Mouse (Mus musculus) ES-E14 (cell line): ENCODE results near the gene Mettl26. TPM values are rescaled to one million over a fixed set of nuclear protein-coding genes. Genes with fewer than 3 reads are reported as not detected.

Experiments
- DNase-seq: peaks from one replicate; pipeline ENCODE4 v3.0.0-alpha.2; 2013; ENCODE audit warnings: low read depth, low spot score
- H3K27ac ChIP-seq: 2 replicates; pipeline ENCODE4 v1.5.1; 2012; ENCODE audit warnings: low read depth, mild to moderate bottlenecking, low read length, moderate library complexity, mixed read lengths; ENCODE audit not compliant: poor library complexity, insufficient read depth, severe bottlenecking
- H3K36me3 ChIP-seq: 2 replicates; pipeline ENCODE4 v1.6.1; 2012; ENCODE audit warnings: mild to moderate bottlenecking, low read length, moderate library complexity, mixed read lengths; ENCODE audit not compliant: control insufficient read depth, poor library complexity, insufficient read depth, severe bottlenecking
- H3K4me1 ChIP-seq, 2 experiments: fragments of 150-350 bp in 1 of 2; sonication (generic) in 1 of 2; 2 replicates each; pipeline ENCODE4 v1.6.1; 2012; ENCODE audit warnings: low read length in 2 of 2, mild to moderate bottlenecking in 1 of 2, mixed read lengths in 1 of 2; ENCODE audit not compliant: control insufficient read depth in 2 of 2, insufficient read depth in 2 of 2, poor library complexity in 1 of 2
- H3K4me3 ChIP-seq, 2 experiments: fragments of 150-350 bp in 1 of 2; sonication (generic) in 1 of 2; 2 replicates each; pipeline ENCODE4 v1.5.1; 2012; ENCODE audit warnings: low read length in 2 of 2, low read depth in 1 of 2, mild to moderate bottlenecking in 1 of 2, mixed read lengths in 1 of 2; ENCODE audit not compliant: insufficient read depth in 1 of 2, poor library complexity in 1 of 2, severe bottlenecking in 1 of 2
- H3K9ac ChIP-seq: 2 replicates; pipeline ENCODE4 v1.6.1; 2012; ENCODE audit warnings: low read depth, mild to moderate bottlenecking, low read length, mixed read lengths; ENCODE audit not compliant: poor library complexity, insufficient read depth, severe bottlenecking
- H3K9me3 ChIP-seq: fragments of 150-350 bp; sonication (generic); 2 replicates; pipeline ENCODE4 v1.6.1; 2012; ENCODE audit warnings: low read depth, mild to moderate bottlenecking, low read length; ENCODE audit not compliant: control insufficient read depth, insufficient read depth
- CHD2 ChIP-seq: IDR thresholded peaks from 2 replicates; pipeline ENCODE4 v1.6.1; 2014; ENCODE audit warnings: mild to moderate bottlenecking, low read depth, low read length, inconsistent platforms
- HCFC1 ChIP-seq: IDR thresholded peaks from 2 replicates; pipeline ENCODE4 v1.6.1; 2012; ENCODE audit warnings: low read length, inconsistent platforms, borderline replicate concordance; ENCODE audit not compliant: insufficient read depth
- MAFK ChIP-seq: IDR thresholded peaks from 2 replicates; pipeline ENCODE4 v1.6.1; 2014; ENCODE audit warnings: mild to moderate bottlenecking, low read depth, low read length, inconsistent platforms; ENCODE audit not compliant: insufficient read depth
- ZC3H11A ChIP-seq: IDR thresholded peaks from 2 replicates; pipeline ENCODE4 v1.6.1; 2012; ENCODE audit warnings: low read depth, mild to moderate bottlenecking, inconsistent platforms, low read length, borderline replicate concordance
- ZNF384 ChIP-seq: IDR thresholded peaks from 2 replicates; pipeline ENCODE4 v1.6.1; 2012; ENCODE audit warnings: low read depth, low read length, inconsistent platforms
- in situ Hi-C, 2 experiments: fragments of 600-800 bp; cut with MboI; formaldehyde crosslinking; loops; one replicate each; pipeline ENCODE4 v1.15.1; 2025; ENCODE audit warnings: low sequenced_read_pairs in 2 of 2, inconsistent platforms in 1 of 2; ENCODE audit not compliant: unreplicated experiment in 2 of 2
- total RNA-seq: library from RNA; depleted of rRNA; stranded (reverse); fragments of 300-350 nt; gene quantifications from 2 replicates; pipeline ENCODE4 v1.2.3, GENCODE M21; 2012

Gene Mettl26
- total RNA-seq, 1 experiment: 26.6 TPM

- H3K9ac ChIP-seq: peak overlapping the region; percentile 20; the same call in 1 of the 2 replicates
- H3K9me3 ChIP-seq: no peaks in the 10 kb centered on the region
- H3K27ac ChIP-seq: no peak overlapping the region
- H3K36me3 ChIP-seq: peaks cover 51% of the 10 kb centered on the region
- H3K4me3 ChIP-seq: peak overlapping the region; percentile 23 to 41; a peak in 3 of 4 replicates
- DNase-seq: no peak
- no peak for TF ChIP-seq ZNF384
- no peak for TF ChIP-seq HCFC1
- no peak for TF ChIP-seq CHD2
- no peak for TF ChIP-seq MAFK
- H3K4me1 ChIP-seq: peaks cover under 1 to 23% of the 10 kb centered on the region in 2 experiments; a peak in 1 of 4 replicates
- in situ Hi-C loops: no loop called here
Measured at GRCm38 (mm10) chr17:25836397-25837075, 38.3 kb upstream of the Mettl26 start.

- H3K36me3 ChIP-seq: peaks cover 51% of the 10 kb centered on the region
- TF ChIP-seq MAFK (no peak), CHD2 (no peak), HCFC1 (no peak), ZNF384 (no peak), ZC3H11A (no peak)
Measured at GRCm38 (mm10) chr17:25837076-25837410, 37.8 kb upstream of the Mettl26 start, which contains the start of gene Rhbdl1. Gene Rhbdl1, minus strand, starts transcription at chr17:25837295.

GRCm38 (mm10) chr17:25837533-25837932 lies 37.3 kb upstream of the Mettl26 start:
- no peak for TF ChIP-seq CHD2
- no peak for TF ChIP-seq ZC3H11A
- no peak for TF ChIP-seq MAFK
- TF ChIP-seq HCFC1: no peak
- no peak for TF ChIP-seq ZNF384
- Histone ChIP-seq H3K36me3 (peaks cover 56% of the 10 kb centered on the region), H3K9ac (no peak overlapping the region), H3K9me3 (no peaks in the 10 kb centered on the region), H3K4me3 (no peak overlapping the region), H3K27ac (no peak overlapping the region), H3K4me1 (peaks cover 0 to 19% of the 10 kb centered on the region in 2 experiments; a peak in 1 of 4 replicates)
- in situ Hi-C loops: no loop called here
- no peak for DNase-seq

More at GRCm38 (mm10) chr17:25837076-25837410, 37.8 kb upstream of the Mettl26 start, which contains the start of gene Rhbdl1:
- H3K4me1 ChIP-seq: peaks cover 0 to 19% of the 10 kb centered on the region in 2 experiments; a peak in 1 of 4 replicates
- H3K9ac ChIP-seq: peak within 1 kb of the TSS; percentile 20; the same call in 1 of the 2 replicates
- H3K27ac ChIP-seq: no peak within 1 kb of the TSS
- in situ Hi-C loops: no loop called here
- peak within 1 kb of the TSS; percentile 23 to 41; a peak in 3 of 4 replicates for H3K4me3 ChIP-seq
- no peaks in the 10 kb centered on the region for H3K9me3 ChIP-seq
- no peak for DNase-seq

GRCm38 (mm10) chr17:25838904-25839303 lies 36.0 kb upstream of the Mettl26 start:
- peaks cover 0 to 24% of the 10 kb centered on the region in 2 experiments; a peak in 1 of 4 replicates for H3K4me1 ChIP-seq
- no peaks in the 10 kb centered on the region for H3K9me3 ChIP-seq
- no peak overlapping the region for H3K9ac ChIP-seq
- peaks cover 56% of the 10 kb centered on the region for H3K36me3 ChIP-seq
- no peak for DNase-seq
- H3K27ac ChIP-seq: no peak overlapping the region
- TF ChIP-seq ZNF384 (no peak), ZC3H11A (no peak), CHD2 (no peak), MAFK (no peak), HCFC1 (no peak)
- H3K4me3 ChIP-seq: no peak overlapping the region
- in situ Hi-C loops: no loop called here
